Mouse (Mus musculus) cerebellum, postnatal 14 days (tissue): ENCODE results near the gene Loxl3.

Experiments
- DNase-seq, 2 experiments: peaks; one replicate each; pipeline ENCODE4 v3.0.0; 2021; ENCODE audit warnings: mixed read lengths in 2 of 2

Gene Loxl3

DNA sequence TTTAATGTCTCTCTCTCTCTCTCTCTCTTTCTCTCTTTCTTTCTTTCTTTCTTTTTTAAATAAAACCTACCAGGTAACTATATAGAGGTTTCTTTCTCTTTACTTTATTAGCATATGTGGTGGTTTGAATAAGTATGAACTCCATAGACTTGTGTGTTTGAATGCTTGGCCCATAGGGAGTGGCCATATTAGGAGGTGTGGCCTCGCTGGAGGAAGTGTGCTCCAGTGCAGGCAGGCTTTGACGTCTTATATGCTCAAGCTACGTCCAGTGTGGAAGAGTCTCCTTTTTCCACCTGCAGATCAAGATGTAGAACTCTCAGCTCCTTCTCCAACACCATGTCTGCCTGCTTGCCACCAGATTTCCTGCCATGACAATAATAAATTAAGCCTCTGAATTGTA is 14.9 kb upstream of the Loxl3 start:
- DNase-seq = no peak

DNA sequence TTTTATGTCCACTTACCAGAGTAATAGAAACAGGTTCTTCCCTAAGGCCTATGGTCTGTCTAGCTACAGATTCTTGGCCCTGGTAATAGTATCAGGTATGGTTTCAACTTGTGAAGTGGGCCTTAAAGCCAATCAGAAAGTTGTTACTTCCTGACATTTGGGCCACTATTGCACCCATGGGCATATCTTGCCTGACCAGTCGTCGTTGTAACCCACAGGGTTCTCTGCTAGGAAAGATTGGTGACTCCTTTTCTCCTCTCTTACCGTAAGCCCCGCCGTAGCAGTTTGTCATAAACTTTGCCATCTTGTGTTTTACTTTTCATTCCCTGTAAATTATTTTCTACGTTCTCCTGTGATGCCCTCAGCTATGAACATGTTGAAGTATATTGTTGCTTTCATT is 13.9 kb upstream of the Loxl3 start:
- no peak for DNase-seq

DNA sequence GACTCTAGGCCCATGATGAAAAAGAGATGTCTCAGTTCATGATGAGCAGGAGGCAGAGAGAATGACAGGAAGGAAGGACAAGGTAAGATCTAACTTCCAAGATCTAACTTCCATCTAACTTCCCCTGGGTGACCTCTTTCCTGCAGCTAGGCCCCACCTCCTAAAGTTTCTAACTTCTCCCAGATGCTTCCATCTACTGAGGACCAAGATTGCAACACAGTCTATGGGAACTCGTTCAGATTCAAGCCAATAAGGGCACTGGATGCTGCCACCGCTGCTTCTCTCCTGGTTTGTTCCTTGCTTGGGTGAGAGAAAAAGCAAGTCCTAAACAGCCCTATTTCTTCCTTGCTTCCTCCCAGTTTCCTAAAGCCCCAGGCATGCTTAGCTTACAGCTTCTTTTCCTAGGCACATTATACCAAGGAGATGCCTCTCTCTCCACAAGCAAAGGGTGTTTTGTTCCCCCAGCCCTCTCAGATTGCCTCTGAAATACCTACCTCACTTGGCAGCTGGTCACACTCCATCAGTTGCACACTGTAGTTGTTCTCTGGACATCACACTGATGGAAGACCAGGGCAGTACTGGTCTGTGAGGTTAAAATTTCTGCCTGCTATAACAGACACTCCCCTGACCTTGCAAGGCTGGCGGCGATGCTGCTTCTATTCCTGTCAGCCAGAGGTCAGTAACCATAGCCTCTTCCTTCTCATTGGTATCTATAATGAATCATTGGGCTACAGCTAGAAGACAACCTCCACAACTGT is 13.0 kb upstream of the Loxl3 start:
- no peak for DNase-seq

DNA sequence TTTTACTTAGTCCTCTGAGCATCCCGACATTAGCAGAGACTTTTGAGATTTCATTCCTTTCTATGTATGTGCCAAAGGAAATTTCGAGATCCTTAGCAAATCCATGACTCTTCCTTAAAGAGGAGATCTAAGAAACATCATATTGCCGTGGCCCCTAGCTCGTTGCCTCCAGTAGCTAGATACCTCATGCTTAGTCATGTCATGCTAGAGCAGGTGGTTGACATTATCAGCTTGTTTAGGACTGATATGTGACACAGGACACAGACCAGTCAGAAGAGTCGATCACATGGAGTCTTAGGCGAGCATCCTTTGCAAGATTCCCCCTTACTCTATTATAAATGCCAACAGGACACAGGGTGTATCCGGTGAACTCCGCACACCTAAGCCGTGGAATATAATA is 11.0 kb upstream of the Loxl3 start:
- no peak for DNase-seq

DNA sequence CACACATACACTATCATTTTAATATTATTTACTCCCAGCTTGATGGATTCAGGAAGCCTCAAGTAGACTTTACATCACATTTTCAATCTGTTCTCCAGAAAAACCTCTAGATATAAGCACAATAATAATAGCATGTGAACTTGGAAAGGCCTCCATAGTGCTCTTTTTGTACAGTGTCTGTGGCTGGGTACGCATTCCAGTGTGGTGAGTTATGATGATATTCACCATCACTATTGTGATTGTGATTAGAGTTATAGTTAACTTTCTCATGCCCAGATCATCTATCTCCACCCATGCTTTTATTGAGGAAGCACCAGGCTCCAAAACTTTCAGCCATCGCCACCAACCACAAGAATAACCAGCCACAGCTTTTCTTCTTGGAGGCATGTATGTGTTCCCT is 10.2 kb upstream of the Loxl3 start:
- no peak for DNase-seq

DNA sequence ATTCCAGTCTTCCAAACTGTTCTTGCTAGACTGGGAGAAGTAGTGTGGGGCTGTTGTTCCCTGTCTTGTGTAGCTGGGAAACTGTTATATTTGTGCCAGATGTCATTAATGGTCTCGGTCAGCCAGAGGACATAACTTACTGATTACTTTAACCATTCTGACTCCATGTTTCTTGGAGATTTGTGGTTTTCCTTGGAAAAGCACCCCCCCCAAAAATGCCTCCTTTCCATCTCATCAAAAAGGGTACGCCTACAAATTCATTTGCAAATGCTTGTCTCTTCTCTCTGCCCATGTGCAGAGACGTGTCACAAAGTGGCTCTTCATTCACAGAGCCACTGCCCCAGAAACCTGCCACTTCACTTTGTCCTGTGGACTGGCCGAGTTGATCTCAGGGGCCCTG is 9.6 kb upstream of the Loxl3 start:
- DNase-seq = no peak

DNA sequence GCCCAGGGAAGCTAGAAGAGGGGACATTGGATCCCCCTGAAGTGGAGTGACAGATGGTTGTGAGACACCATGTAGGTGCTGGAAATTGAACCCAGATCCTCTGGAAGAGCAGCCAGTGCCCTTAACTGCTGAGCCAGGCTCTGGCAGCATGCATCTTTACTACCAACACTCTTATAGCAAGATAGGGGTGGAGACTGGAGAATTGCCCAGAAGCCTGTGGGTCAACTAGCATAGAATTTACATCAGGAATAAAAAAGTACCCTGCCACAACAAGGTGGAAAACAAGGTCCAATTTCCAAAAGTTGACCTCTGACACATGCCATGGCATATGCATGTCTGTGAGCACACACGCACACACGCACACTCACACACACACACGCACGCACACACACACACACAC is 8.8 kb upstream of the Loxl3 start:
- no peak for DNase-seq

DNA sequence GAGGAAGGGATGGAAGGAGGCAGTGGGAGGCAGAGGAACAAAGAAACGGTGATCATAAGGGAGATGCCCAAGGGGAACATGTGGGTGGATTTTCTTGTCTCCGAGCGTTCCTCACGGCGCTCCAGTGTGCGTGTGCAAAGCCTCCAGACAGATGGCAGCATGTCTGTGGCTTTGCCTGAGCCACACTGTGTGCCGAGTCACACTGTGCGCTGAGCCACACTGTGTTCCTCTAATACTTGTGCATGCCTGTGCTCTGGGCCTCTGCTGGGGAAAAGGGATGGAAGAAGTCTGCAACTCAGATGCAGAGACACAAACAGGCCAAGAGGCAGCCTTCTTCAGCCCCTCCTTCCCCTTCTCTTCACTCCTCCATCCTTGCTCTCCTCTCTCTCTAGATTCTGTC is 6.7 kb upstream of the Loxl3 start:
- no peak for DNase-seq

DNA sequence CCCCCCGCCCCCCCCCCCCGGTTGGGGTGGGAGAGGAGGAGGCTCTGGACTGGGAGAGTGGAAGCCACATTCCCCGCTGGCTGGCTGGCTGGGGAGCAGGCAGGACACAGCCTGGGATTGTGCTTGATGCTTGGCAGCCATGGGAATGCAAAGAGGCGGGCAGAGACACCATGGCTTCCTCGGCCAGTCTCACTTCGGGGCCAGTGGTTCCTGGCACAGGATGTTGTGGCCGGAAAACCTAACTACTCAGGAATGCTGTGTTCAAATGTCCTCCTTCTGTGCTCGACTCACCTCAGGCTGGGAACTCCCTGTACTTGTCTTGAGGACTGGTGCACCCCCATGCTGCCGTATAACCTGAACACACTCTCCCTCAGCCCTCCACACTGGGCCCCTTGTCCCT is 6.3 kb upstream of the Loxl3 start:
- DNase-seq = no peak

DNA sequence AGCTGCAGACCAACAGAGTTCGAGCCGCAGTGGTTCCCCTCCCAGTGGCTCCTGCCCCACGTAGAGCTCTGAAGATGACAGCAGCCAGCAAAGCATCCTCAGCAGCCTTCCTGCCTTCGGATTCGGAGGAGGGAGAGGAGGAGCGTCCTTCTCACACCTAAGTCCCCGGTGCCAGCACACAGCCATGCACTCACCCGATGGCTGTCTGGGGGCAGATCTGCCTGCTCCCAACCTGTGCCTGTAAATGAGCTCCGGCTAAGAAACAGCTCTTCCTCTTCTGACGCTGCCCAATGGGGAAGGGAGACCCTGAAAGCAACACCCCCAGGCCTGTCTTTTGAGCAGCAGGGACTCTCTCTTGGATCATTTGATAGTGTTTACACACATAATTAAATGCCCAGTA is 4.2 kb upstream of the Loxl3 start:
- DNase-seq = no peak

DNA sequence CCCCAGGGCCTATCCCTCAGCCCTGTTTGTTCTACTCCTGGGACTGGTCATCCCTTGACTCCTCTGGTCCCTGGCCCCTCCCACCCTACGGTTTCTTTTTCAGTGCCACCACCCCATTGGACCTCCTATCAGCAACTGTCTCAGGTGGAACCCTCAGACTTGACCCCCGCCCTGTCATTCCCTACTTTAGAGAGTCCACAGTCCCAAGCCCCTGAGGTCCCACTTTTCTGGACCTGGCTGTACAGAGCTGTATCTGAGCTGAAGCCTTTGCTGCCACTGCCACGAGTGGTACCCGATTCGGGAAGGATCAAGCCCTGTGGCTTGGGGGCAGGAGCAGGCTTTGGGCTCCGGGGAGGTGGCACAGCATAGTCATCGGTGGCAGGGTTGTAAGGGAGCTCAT is 2.9 kb upstream of the Loxl3 start:
- no peak for DNase-seq

DNA sequence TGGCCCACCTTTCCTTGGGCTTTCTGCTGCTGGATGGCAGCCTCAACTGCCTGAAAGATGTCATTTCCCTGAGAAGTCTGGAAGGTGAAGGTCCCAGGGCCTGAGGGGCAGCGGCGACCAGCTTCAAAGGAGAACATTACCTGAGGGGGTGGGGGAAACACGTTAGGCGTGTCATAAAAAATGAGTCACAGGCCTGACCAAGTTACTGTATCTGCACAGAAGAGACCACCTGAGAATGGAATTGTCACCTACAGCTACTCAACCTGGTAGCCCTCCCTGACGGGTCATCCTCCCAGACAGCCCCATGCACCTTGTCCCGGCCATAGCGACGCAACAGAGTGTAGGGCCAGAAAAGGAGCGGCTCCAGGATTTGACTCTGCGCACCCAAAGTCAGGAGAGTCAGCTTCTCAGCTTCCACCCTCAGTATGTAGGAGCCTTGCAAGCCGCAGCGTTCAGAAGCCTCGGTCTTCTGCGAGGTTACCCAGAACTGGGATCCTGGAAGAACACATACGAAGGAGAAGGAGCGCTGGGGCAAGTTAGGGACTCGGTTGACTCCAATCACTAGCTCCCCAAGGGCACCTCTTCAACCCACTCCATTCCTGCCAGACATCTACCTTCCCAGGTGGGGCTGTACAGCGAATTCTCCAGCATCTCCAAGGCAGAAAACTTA is 1.9 kb upstream of the Loxl3 start:
- no peak for DNase-seq

DNA sequence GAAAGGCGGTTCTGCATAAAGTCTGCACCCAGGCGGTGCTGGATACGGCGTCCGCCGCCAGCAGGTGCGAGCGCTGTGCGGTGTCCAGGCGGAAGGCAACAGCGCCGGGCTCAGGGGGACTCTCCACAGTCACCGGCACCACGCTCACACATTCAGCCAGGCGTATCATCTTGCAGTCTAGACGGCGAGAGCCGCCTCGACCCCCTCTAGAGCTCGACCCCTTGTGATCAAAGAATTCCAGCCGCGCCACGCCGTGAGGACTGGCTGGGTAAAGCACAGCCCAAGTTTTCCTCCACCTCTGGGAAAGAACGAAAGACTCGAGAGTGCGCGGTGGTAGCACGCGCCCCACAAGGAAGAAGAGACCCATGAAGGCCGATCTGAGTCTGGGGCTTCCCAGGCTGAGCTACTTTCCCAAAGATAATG is 1.2 kb upstream of the Loxl3 start:
- peak; percentile 24 to 29 for DNase-seq

DNA sequence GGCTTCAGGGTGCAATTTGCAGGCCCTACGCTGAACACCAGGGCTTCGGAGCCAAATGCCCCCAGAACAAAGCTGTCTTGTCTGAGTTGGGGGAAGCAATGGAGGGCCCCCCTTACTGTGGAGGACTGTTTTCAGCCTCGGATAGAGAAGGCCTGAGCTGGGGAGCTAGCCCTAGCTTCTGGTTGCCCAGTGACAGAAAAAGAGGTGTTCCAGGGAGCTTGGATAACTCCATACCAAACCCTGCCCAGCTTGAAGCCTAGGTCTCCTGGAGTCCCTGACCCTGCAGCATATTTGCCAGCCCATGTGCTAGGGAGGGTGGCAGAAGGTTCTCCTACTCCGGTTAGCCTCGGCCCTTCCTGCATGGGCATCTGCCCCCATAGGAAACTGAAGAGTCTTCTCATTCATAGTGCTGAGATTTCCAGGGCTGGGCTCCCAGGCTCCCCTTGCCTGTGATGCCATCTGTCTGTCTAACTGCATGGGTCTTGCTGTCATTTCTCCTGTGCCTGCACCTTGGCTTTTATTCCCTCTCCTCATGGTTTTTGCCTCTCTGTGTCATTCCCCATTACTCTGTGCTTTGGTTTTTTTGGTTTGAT is 586 bp downstream of the Loxl3 start:
- DNase-seq = no peak

DNA sequence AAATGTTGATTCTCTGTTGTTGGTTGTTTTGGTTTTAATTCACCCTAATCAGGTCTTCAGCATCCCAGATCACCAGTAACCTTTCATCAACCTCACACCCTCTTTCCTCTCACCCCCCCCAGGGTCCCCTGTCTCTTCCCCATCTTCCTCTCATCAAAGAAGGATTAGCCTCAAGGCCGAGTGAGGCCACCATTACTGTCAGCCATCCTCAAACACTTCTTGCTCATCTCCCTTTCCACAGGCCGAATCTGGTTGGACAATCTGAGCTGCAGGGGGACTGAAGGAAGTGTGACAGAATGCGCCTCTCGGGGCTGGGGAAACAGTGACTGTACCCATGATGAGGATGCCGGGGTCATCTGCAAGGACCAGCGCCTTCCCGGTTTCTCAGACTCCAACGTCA is 3.2 kb downstream of the Loxl3 start:
- no peak for DNase-seq

DNA sequence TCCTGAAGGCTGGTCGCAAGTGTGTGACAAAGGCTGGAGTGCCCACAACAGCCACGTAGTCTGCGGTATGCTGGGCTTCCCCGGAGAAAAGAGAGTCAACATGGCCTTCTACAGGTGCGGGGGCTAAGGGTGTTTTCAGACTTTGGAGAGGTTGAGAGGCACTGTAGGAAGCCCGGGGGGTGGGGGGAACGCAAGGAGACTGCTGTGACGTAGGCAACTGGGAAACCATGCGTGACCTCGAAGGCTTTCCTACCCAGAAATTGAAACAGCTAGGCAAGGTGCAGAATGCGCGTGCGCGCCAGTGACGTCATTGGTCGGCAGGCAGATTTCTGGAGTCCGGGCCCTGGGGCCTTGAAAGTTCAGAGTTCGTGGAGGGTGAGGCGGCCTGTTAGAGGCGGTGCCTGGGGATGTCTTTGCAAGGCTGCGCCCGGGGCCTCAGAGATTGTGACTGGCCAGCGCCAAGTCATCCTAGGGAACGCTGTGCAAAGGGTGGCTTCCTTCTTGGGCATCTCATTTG is 4.6 kb downstream of the Loxl3 start:
- DNase-seq = peak; percentile 92 to 93

DNA sequence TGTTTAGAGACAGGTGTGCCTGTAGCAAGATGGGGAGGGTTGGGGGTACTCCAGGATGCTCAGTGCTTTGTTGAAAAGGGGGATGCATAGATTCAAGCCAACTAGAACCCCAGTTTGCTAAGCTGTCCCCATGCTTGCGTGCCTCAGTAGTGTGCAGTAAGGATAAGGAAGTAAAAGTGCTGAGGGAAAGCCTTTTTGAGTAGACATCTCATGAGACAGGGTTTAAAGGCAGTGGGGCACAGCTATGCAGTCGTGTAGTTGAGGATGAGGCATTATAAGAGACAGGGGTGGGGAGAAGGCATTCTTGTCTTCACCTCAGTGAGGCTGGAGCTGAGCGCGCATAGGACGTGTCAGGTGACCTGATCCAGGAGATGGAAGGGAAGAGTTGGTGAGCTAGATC is 6.6 kb downstream of the Loxl3 start:
- DNase-seq = no peak

DNA sequence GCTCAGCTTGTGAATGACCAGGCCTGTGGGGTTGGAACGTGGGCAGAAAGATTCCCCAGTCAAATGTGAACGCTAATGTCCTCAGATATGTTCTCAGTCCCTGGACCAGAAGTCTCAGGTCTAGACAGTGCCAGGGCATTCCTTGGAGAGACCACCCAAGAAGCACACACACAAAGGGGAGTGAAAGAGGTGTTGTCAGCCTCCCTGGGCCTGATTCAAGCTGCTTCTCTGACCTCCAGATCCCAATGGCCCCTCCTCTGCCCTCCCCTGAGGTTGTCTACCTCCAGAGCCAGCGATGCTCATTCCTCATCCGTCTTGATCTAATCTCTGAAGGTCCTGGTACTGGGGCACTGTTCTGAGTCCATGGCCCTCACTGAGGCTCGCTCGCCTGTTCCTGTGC is 9.6 kb downstream of the Loxl3 start:
- DNase-seq = no peak

DNA sequence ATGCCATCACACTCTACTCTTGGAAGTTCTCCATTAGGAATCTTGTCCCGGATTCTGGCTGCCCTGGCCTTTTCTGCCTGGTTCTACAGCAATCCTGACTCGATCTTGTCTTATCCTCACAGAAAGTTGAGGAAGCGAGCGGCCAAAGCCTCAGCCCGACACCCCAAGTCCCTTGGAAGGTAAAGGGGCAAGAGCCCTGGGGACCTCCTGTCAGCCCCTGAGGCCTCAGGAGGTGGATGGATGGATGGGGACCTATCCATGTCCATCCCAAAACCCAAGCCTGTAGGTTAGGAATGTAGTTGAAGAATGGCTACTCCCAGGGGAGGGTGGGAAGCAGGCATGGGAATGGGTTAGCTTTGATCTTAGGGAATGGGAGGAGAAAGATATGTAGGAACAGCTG is 10.0 kb downstream of the Loxl3 start:
- no peak for DNase-seq

DNA sequence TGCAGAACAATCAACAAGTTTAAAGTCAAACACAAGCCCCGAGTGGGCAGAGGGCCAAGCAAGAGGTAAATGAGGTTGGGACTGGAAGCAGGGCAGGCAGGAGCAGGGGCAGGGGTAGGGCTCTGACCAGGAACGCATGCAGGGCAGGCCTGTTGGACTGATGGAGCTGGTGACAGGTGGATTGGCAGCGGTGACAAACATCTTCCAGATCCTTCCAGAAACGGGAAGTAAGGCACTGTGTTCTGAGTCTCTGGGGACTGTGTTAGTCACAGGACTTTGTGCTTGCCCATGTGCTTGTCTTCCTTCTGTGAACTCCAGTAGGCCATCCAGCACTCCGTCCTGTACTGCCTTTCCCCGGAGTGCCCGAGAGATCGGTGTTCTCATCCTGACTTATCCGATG is 10.8 kb downstream of the Loxl3 start:
- DNase-seq = no peak

DNA sequence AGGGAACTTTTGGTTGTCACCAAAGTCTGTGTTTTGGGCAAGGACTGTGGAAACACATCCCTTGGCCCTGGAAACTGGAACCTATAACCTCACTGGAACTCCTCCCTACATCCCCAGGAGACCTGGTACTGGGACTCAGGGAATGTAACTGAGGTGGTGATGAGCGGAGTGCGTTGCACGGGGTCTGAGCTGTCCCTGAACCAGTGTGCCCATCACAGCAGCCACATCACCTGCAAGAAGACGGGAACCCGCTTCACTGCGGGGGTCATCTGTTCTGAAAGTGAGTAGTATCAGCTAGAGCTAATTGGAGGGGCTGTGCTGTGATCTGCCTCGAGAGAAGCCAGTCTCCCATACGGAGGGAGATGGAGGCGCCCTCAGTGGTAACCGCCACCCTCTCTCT is 15.4 kb downstream of the Loxl3 start:
- no peak for DNase-seq

DNA sequence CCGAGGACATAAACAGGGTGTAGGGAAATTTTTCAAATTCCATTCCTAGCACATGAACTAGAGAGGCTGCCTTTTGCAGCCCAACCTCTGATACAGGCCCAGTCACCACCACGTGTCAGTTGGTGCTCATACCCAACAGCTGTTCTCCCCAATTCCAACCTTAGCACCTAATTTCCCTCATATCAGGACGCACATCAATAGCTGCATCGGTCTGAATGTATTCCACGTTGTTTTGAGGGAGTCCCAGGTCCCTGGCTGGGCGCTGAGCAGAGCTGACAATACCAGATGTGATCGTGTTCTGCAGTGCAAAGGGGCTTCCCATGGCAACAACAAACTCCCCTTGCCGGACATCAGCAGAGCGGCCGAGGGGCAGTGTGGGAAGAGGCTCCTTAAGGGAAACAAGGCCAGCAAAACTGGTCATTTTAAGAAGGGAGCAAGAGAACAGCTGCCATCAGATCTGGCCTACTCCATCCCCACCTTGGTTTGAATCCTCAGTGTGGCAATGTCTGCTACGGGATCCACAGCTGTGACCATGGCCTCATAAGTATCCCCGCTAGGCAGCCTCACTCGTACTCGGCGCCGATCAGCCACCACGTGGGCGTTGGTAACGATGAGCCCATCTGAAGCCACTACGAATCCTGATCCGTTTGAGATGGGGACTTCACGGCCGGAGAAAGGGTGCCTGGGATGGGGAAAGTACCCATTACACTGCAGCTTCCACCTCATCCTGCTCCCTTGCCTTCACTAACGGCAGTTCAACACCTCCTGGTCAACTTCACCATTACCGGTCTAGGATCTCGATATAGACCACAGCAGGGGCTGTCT is 19.4 kb downstream of the Loxl3 start:
- DNase-seq = peak; percentile 40 to 55
